Mouse (Mus musculus) cerebellum, adult 2 months (tissue): ENCODE measurements around the gene Pmm2.

Experiments
- CTCF ChIP-seq: fragments of 200-500 bp; IDR thresholded peaks from 2 replicates; pipeline ENCODE4 v1.5.1; 2011; ENCODE audit warnings: low read depth, mild to moderate bottlenecking, control low read depth, low read length, moderate library complexity, borderline replicate concordance; ENCODE audit not compliant: insufficient read depth
- POLR2A ChIP-seq: fragments of 200-500 bp; IDR thresholded peaks from 2 replicates; pipeline ENCODE4 v1.6.1; 2011; ENCODE audit warnings: low read length, control low read depth, borderline replicate concordance; ENCODE audit not compliant: insufficient read depth

- TF ChIP-seq CTCF (no peak), POLR2A (no peak)
Measured at GRCm38 (mm10) chr16:8613039-8613438, 24.4 kb upstream of the Pmm2 start.
